Mouse (Mus musculus) hindbrain, embryonic 12.5 days (tissue): ENCODE results near the gene Prodh2. TPM values are rescaled to one million over a fixed set of nuclear protein-coding genes. Genes with fewer than 3 reads are reported as not detected.
A peak's percentile ranks its signal among the peaks of the same experiment; 100 is the strongest.
"Not testable (repeated sequence)": the region's sequence is repeated elsewhere in the genome, so short reads cannot be mapped to it uniquely, and the experiment has no call there.

ENCODE experiments used
- ATAC-seq: fragments of 200-750 bp; cut with Nextera tagmentation; 2 replicates; pipeline ENCODE4 v1.8.0; 2017; ENCODE audit warnings: moderate TSS enrichment; ENCODE audit not compliant: low FRiP score
- H3K27ac ChIP-seq: fragments of 300-500 bp; sonication (generic); 2 replicates; pipeline ENCODE4 v1.5.1; 2016; ENCODE audit warnings: mild to moderate bottlenecking
- H3K27me3 ChIP-seq: fragments of 300-500 bp; sonication (generic); 2 replicates; pipeline ENCODE4 v1.6.1; 2016; ENCODE audit warnings: mild to moderate bottlenecking
- H3K36me3 ChIP-seq: fragments of 300-500 bp; sonication (generic); 2 replicates; pipeline ENCODE4 v1.6.1; 2016; ENCODE audit warnings: mild to moderate bottlenecking
- H3K4me1 ChIP-seq: fragments of 300-500 bp; sonication (generic); 2 replicates; pipeline ENCODE4 v1.6.1; 2016
- H3K4me2 ChIP-seq: fragments of 300-500 bp; sonication (generic); replicated peaks from 2 replicates; pipeline ENCODE4 v1.6.1; 2016; ENCODE audit warnings: mild to moderate bottlenecking
- H3K4me3 ChIP-seq: fragments of 300-500 bp; sonication (generic); 2 replicates; pipeline ENCODE4 v1.5.1; 2016; ENCODE audit warnings: mild to moderate bottlenecking
- H3K9ac ChIP-seq: fragments of 300-500 bp; sonication (generic); 2 replicates; pipeline ENCODE4 v1.6.1; 2016; ENCODE audit warnings: mild to moderate bottlenecking, moderate library complexity
- H3K9me3 ChIP-seq: fragments of 300-500 bp; sonication (generic); replicated peaks from 2 replicates; pipeline ENCODE4 v1.6.1; 2016; ENCODE audit warnings: mild to moderate bottlenecking
- WGBS: fragments of 180-500 bp; shearing (Covaris S2); methylation state at CpG from one replicate; pipeline ENCODE4 v1.1.7; 2016; 5-methylcytosine and 5-hydroxymethylcytosine counted together
- polyA plus RNA-seq: library from polyadenylated mRNA; unstranded; fragments of >200 nt; fragmentation: Nextera tagmentation; extraction: Ambion mirVana; gene quantifications from 2 replicates; pipeline ENCODE4 v1.2.1, GENCODE M21; 2016

Prodh2 gene
- polyA plus RNA-seq, 1 experiment from 2014 or later, result not detected

DNA sequence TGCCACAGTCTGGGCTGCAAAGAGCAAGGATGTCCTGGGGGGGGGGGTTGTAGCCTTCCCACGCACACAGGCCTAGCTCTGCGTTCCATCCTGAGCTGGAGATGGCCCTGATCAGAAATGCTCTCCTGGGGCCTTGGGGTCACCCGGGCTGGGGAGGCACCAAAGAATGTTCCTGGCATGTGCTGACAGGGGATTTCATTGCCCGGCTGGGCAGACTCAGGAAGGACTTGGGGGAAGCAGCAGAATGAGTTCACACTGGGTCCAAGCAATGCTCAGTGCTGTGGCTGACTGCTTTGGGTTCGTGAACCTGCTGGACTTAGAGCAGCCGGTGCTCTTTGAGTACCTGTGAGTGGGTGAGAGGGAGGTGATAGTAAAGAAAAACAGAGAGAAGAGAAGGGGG lies 33.9 kb upstream of the Prodh2 start:
- WGBS, result 19% methylated on average over 6 of the region's 6 CpGs
- Histone ChIP-seq H3K4me2 (no peak overlapping the region; the same call in 1 of the 2 replicates), H3K9ac (no peak overlapping the region), H3K9me3 (no peaks in the 10 kb centered on the region), H3K36me3 (no peaks in the 10 kb centered on the region), H3K27me3 (peaks cover 96% of the 10 kb centered on the region), H3K4me1 (peaks cover 34% of the 10 kb centered on the region), H3K27ac (peak overlapping the region; percentile 9; the same call in 1 of the 2 replicates), H3K4me3 (no peak overlapping the region)
- ATAC-seq, result no peak

DNA sequence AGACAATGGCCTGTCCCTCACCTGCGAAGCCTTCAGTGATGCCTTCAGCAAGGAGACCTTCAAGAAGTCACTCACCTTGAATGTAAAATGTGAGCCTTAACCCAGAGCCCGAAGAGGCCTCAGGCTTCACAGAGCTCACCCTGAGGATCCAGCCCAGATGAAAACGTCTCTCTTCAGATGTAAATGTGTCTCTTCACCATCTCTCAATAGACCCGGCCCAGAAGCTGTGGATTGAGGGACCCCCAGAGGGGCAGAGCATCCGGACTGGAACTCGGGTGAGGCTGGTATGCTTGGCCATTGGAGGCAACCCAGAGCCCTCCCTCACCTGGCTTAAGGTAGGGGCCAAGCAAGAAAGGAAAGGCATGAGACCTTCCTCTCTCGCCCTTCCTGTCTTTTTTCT lies 29.9 kb upstream of the Prodh2 start:
- peaks cover 21% of the 10 kb centered on the region for H3K4me1 ChIP-seq
- H3K4me2 ChIP-seq, result no peak overlapping the region
- no peak overlapping the region for H3K27ac ChIP-seq
- no peak overlapping the region for H3K4me3 ChIP-seq
- H3K9ac ChIP-seq, result no peak overlapping the region
- no peak for ATAC-seq
- H3K27me3 ChIP-seq, result peaks cover 98% of the 10 kb centered on the region
- no peaks in the 10 kb centered on the region for H3K9me3 ChIP-seq
- H3K36me3 ChIP-seq, result no peaks in the 10 kb centered on the region
- WGBS, result 30% methylated on average over 7 of the region's 7 CpGs

GRCm38 (mm10) chr7:30463996-30464395 lies 29.4 kb upstream of the Prodh2 start:
- no peak overlapping the region for H3K9ac ChIP-seq
- H3K27ac ChIP-seq, result no peak overlapping the region
- H3K4me1 ChIP-seq, result peaks cover 17% of the 10 kb centered on the region
- H3K27me3 ChIP-seq, result peaks cover 95% of the 10 kb centered on the region
- no peak overlapping the region for H3K4me3 ChIP-seq
- no peaks in the 10 kb centered on the region for H3K9me3 ChIP-seq
- H3K4me2 ChIP-seq, result no peak overlapping the region
- no peaks in the 10 kb centered on the region for H3K36me3 ChIP-seq
- 29% methylated on average over 4 of the region's 4 CpGs for whole genome bisulfite sequencing
- ATAC-seq, result no peak

- Histone ChIP-seq H3K4me1 (peaks cover 11% of the 10 kb centered on the region), H3K4me3 (peak overlapping the region; percentile 4; the same call in 1 of the 2 replicates), H3K27me3 (peaks cover 86% of the 10 kb centered on the region), H3K9me3 (no peaks in the 10 kb centered on the region), H3K27ac (no peak overlapping the region), H3K9ac (no peak overlapping the region; the same call in 1 of the 2 replicates), H3K36me3 (no peaks in the 10 kb centered on the region), H3K4me2 (no peak overlapping the region)
- ATAC-seq, result no peak
- 10% methylated on average over 6 of the region's 6 CpGs for WGBS
These were observed 28.6 kb upstream of the Prodh2 start for GRCm38 (mm10) chr7:30464816-30465300.

DNA sequence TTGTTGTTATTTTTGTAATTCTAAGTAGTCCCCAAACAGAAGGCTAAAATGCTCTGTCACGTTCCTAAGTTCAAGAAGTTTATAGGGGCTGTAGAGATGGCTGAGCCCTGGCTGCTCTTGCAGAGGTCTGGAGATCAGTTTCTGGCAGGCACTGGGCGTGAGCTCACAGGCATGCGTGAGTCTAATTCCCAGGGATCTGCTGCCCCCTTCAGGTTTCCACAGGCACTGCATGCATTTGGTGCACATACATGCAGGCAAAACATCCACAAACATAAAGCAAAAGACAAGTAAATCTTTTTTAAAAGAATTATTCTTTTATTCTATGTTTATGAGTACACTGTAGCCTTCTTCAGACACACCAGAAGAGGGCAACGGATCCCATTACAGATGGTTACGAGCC lies 21.0 kb upstream of the Prodh2 start:
- Histone ChIP-seq H3K4me1 (peaks cover 3% of the 10 kb centered on the region), H3K27me3 (peaks cover 13% of the 10 kb centered on the region), H3K9me3 (no peaks in the 10 kb centered on the region), H3K4me3 (no peak overlapping the region), H3K9ac (no peak overlapping the region), H3K27ac (no peak overlapping the region), H3K4me2 (no peak overlapping the region), H3K36me3 (no peaks in the 10 kb centered on the region)
- 52% methylated on average over 5 of the region's 5 CpGs for WGBS
- ATAC-seq, result no peak

- Histone ChIP-seq H3K4me1 (peaks cover 9% of the 10 kb centered on the region), H3K36me3 (no peaks in the 10 kb centered on the region), H3K27ac (no peak overlapping the region), H3K4me2 (no peak overlapping the region), H3K27me3 (peaks cover 4% of the 10 kb centered on the region), H3K9ac (no peak overlapping the region), H3K9me3 (no peaks in the 10 kb centered on the region), H3K4me3 (no peak overlapping the region)
- ATAC-seq, result no peak
- WGBS, result 72% methylated on average over 4 of the region's 4 CpGs
These were observed 18.4 kb upstream of the Prodh2 start for GRCm38 (mm10) chr7:30474999-30475398.

- WGBS, result 89% methylated on average over 7 of the region's 7 CpGs
These were observed 17.3 kb upstream of the Prodh2 start for GRCm38 (mm10) chr7:30476136-30476535.

GRCm38 (mm10) chr7:30477415-30478381 lies 15.7 kb upstream of the Prodh2 start:
- Histone ChIP-seq H3K9ac (0 out of 2 replicates have a peak overlapping the region, but pooled peaks have one; percentile 38), H3K4me2 (peak overlapping the region; percentile 54), H3K27me3 (peaks cover 12% of the 10 kb centered on the region; the same call in 1 of the 2 replicates), H3K4me1 (peaks cover 9% of the 10 kb centered on the region), H3K4me3 (peak overlapping the region; percentile 32), H3K27ac (no peak overlapping the region), H3K9me3 (no peaks in the 10 kb centered on the region), H3K36me3 (no peaks in the 10 kb centered on the region)
- 10% methylated on average over 31 of the region's 32 CpGs for WGBS
- peak; percentile 58 for ATAC-seq

More at GRCm38 (mm10) chr7:30476136-30476535, 17.3 kb upstream of the Prodh2 start:
- H3K27me3 ChIP-seq, H3K27ac ChIP-seq, H3K36me3 ChIP-seq, ATAC-seq, H3K9me3 ChIP-seq, H3K4me2 ChIP-seq, H3K4me1 ChIP-seq, H3K9ac ChIP-seq, H3K4me3 ChIP-seq: not testable (repeated sequence)

DNA sequence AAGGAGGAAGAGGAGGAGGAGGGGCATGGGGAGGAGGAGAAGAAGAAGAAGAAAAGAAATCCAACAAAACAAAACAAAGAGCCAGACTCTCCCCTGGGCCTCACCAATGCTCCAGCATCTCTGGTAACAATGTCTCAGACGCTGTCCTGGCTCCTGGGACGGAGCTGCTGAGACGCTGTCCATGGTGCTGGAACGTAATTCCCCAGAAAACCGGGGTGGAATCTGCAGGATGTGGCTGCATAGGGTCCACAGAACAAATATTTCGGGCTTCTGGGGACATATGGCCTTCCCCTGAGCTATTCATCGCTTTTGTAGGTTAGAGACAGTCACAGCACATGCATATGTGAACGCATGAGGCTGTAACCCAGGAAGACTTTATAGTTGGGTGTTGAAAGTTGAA lies 9.2 kb upstream of the Prodh2 start:
- no peak overlapping the region for H3K4me2 ChIP-seq
- no peaks in the 10 kb centered on the region for H3K36me3 ChIP-seq
- no peak overlapping the region for H3K27ac ChIP-seq
- WGBS, result 19% methylated on average over 8 of the region's 8 CpGs
- no peaks in the 10 kb centered on the region for H3K9me3 ChIP-seq
- no peak overlapping the region for H3K9ac ChIP-seq
- H3K4me3 ChIP-seq, result no peak overlapping the region
- no peak for ATAC-seq
- no peaks in the 10 kb centered on the region for H3K4me1 ChIP-seq
- H3K27me3 ChIP-seq, result peaks cover 12% of the 10 kb centered on the region; the same call in 1 of the 2 replicates

DNA sequence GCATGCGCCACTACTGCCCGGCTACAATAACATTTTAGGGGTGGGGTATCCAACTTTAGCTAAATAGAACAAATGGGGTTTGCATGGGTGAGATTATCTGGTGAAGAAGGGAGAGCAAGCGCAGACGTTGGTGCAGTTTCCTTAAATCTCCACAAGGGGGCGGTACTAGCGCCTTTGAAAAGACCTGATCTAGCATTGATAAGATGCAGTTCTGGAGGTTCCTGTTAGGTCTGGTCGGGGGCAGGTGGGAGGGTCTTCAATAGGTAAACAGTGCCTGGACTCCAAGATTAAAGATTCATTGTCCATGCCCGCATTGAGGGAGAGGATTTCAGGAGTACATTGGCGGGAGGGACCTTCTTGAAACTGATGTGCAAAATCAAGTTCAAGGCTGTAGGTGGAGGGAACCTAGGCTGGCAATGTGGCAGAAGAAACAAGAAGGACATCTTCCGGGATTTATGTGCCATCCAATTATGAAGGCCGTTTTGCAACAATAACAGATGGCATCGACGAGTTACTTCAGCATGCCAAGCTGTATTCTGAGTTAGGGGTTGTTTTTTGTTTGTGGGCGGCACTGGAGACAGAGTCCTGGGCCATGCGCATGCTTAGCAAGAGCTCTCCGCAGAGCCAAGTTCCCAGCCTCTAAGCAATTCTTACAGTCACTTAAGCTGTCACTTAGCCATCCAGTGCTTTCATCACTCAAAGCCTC lies 3.0 kb upstream of the Prodh2 start:
- Histone ChIP-seq H3K9ac (no peak overlapping the region), H3K9me3 (no peaks in the 10 kb centered on the region), H3K27me3 (peaks cover 14% of the 10 kb centered on the region), H3K4me1 (no peaks in the 10 kb centered on the region), H3K27ac (no peak overlapping the region), H3K4me3 (no peak overlapping the region), H3K4me2 (no peak overlapping the region), H3K36me3 (no peaks in the 10 kb centered on the region)
- 34% methylated on average over 16 of the region's 16 CpGs for WGBS
- ATAC-seq, result no peak

- H3K4me3 ChIP-seq, result no peak overlapping the region
- H3K27me3 ChIP-seq, result peaks cover 14% of the 10 kb centered on the region
- no peaks in the 10 kb centered on the region for H3K36me3 ChIP-seq
- H3K4me1 ChIP-seq, result no peaks in the 10 kb centered on the region
- WGBS, result 21% methylated on average over 6 of the region's 6 CpGs
- no peaks in the 10 kb centered on the region for H3K9me3 ChIP-seq
- no peak overlapping the region for H3K4me2 ChIP-seq
- H3K9ac ChIP-seq, result no peak overlapping the region
- no peak for ATAC-seq
- no peak overlapping the region for H3K27ac ChIP-seq
These were observed 2.5 kb upstream of the Prodh2 start for GRCm38 (mm10) chr7:30490957-30491307.

- Histone ChIP-seq H3K27me3 (peaks cover 14% of the 10 kb centered on the region), H3K4me1 (no peaks in the 10 kb centered on the region), H3K4me3 (no peak overlapping the region), H3K9me3 (no peaks in the 10 kb centered on the region), H3K27ac (no peak overlapping the region), H3K4me2 (no peak overlapping the region), H3K9ac (no peak overlapping the region), H3K36me3 (no peaks in the 10 kb centered on the region)
- ATAC-seq, result no peak
- 18% methylated on average over 4 of the region's 4 CpGs for WGBS
These were observed 657 bp upstream of the Prodh2 start for GRCm38 (mm10) chr7:30492765-30493164.
